ENCODE assay signal across 8 mouse cellular contexts in genomic region chr8:105900941-105901616, GRCm38 (mm10). TPM values are rescaled to one million over a fixed set of nuclear protein-coding genes. Genes with fewer than 3 reads are reported as not detected.
DNase-seq lines count a peak whose midpoint lies in the region; ATAC-seq and TF ChIP-seq lines count a peak whose summit lies in the region.

No protein-coding gene starts in this region.

- H3K27ac ChIP-seq in gastrocnemius, adult 2 months: peak overlapping the region; percentile 98
- peak overlapping the region; percentile 87 for H3K27ac ChIP-seq in intestine, embryonic 15.5 days

- H3K9me3 ChIP-seq in intestine, embryonic 15.5 days: no peaks in the 10 kb centered on the region

- peak overlapping the region; percentile 68 for H3K4me2 ChIP-seq in intestine, embryonic 15.5 days (replicated peaks)

- WGBS in intestine, embryonic 15.5 days: 29% methylated on average over 16 of the region's 16 CpGs

- H3K4me3 ChIP-seq in gastrocnemius, adult 2 months: peak overlapping the region; percentile 93
- peak overlapping the region; percentile 95 for H3K4me3 ChIP-seq in intestine, embryonic 15.5 days (replicated peaks)

- no peaks in the 10 kb centered on the region for H3K36me3 ChIP-seq in intestine, embryonic 15.5 days

- H3K9ac ChIP-seq in intestine, embryonic 15.5 days: peak overlapping the region; percentile 99

- intact Hi-C loops in gastrocnemius, adult 2 months (cut with DNase I): loop anchor here (1.0 to 5.0 kb wide), 2 partner anchors 49 to 110 kb away; partner anchors contain the start of genes Cenpt and Ddx28
- intact Hi-C loops in gastrocnemius, postnatal 36 days (cut with DNase I): no loop called here

- no peak for TF ChIP-seq CTCF in gastrocnemius, adult 2 months (IDR thresholded peaks at IDR 0.05)

- 0 out of 2 replicates have a peak, but pooled peaks cover 7% of the 10 kb centered on the region for H3K4me1 ChIP-seq in intestine, embryonic 15.5 days (replicated peaks)

- ATAC-seq in intestine, embryonic 15.5 days: peak; percentile 16

- no peak for DNase-seq in gastrocnemius, adult 2 months
- no peak for DNase-seq in gastrocnemius, postnatal 36 days
- DNase-seq in thymus, postnatal 14 days: peak; percentile 20
- no peak for DNase-seq in thymus, postnatal 4 days
- DNase-seq in naive thymus-derived CD4-positive, alpha-beta T cell, adult 2 months (ENCODE audit: low read depth): peak; percentile 78
- DNase-seq in gastrocnemius, postnatal 4 days (ENCODE audit: low spot score in 2 of 2): no peak
- no peak for DNase-seq in layer of hippocampus, postnatal 14 days (ENCODE audit: low spot score in 2 of 2)

- no peaks in the 10 kb centered on the region for H3K27me3 ChIP-seq in intestine, embryonic 15.5 days (replicated peaks)

RNA-seq across cellular contexts. Expression of gene Pskh1, which starts 0.8 kb away (rescaled TPM):
- 10 to 100 TPM; 11.3 to 12.8 TPM for total RNA-seq in gastrocnemius, adult 2 months (2021)
- total RNA-seq in gastrocnemius, postnatal 36 days (2021): 10 to 100 TPM in 1 of 2 experiments, 1 to 10 TPM in 1; 9.5 to 11.5 TPM
- polyA plus RNA-seq in intestine, embryonic 15.5 days (2015; fragmentation: Nextera tagmentation; extraction: Ambion mirVana): 26.0 and 28.9 TPM in 2 replicates
- total RNA-seq in gastrocnemius, postnatal 4 days (2021): 10 to 100 TPM; 24.7 to 25.0 TPM
- total RNA-seq in layer of hippocampus, postnatal 14 days (2021): 1 to 10 TPM; 7.2 to 9.0 TPM

RNA-seq across cellular contexts. Expression of gene Nrn1l, which starts 7.7 kb away (rescaled TPM):
- under 1 TPM in 1 of 2 experiments, not detected in 1; 0.95 TPM for total RNA-seq in gastrocnemius, adult 2 months (2021)
- under 1 TPM in 1 of 2 experiments, not detected in 1; 0.59 TPM for total RNA-seq in gastrocnemius, postnatal 36 days (2021)
- 0.34 and 0.96 TPM in 2 replicates for polyA plus RNA-seq in intestine, embryonic 15.5 days (2015; fragmentation: Nextera tagmentation; extraction: Ambion mirVana)
- total RNA-seq in gastrocnemius, postnatal 4 days (2021): 1 to 10 TPM in 1 of 2 experiments, under 1 TPM in 1; 0.49 to 1.4 TPM
- 1 to 10 TPM; 1.1 to 2.1 TPM for total RNA-seq in layer of hippocampus, postnatal 14 days (2021)

RNA-seq across cellular contexts. Expression of gene Edc4, which starts 20.4 kb away (rescaled TPM):
- 10 to 100 TPM; 19.7 TPM for total RNA-seq in gastrocnemius, adult 2 months (2021)
- 10 to 100 TPM; 17.6 to 20.1 TPM for total RNA-seq in gastrocnemius, postnatal 36 days (2021)
- 35.9 and 38.4 TPM in 2 replicates for polyA plus RNA-seq in intestine, embryonic 15.5 days (2015; fragmentation: Nextera tagmentation; extraction: Ambion mirVana)
- 10 to 100 TPM; 38.8 to 44.5 TPM for total RNA-seq in gastrocnemius, postnatal 4 days (2021)
- total RNA-seq in layer of hippocampus, postnatal 14 days (2021): 10 to 100 TPM; 57.2 to 66.0 TPM

RNA-seq across cellular contexts. Expression of gene Ctrl, which starts 32.6 kb away (rescaled TPM):
- total RNA-seq in gastrocnemius, adult 2 months (2021): not detected
- not detected for total RNA-seq in gastrocnemius, postnatal 36 days (2021)
- polyA plus RNA-seq in intestine, embryonic 15.5 days (2015; fragmentation: Nextera tagmentation; extraction: Ambion mirVana): 0.82 and 3.2 TPM in 2 replicates
- under 1 TPM in 1 of 2 experiments, not detected in 1; 0.44 TPM for total RNA-seq in gastrocnemius, postnatal 4 days (2021)
- total RNA-seq in layer of hippocampus, postnatal 14 days (2021): 1 to 10 TPM; 1.2 to 1.3 TPM

RNA-seq across cellular contexts. Expression of gene Psmb10, which starts 37.2 kb away (rescaled TPM):
- 10 to 100 TPM; 17.9 to 26.1 TPM for total RNA-seq in gastrocnemius, adult 2 months (2021)
- 10 to 100 TPM; 15.7 to 24.2 TPM for total RNA-seq in gastrocnemius, postnatal 36 days (2021)
- polyA plus RNA-seq in intestine, embryonic 15.5 days (2015; fragmentation: Nextera tagmentation; extraction: Ambion mirVana): 76.6 and 99.7 TPM in 2 replicates
- total RNA-seq in gastrocnemius, postnatal 4 days (2021): 10 to 100 TPM; 26.8 to 29.8 TPM
- total RNA-seq in layer of hippocampus, postnatal 14 days (2021): 10 to 100 TPM; 62.8 to 71.5 TPM

Comparison
In these comparisons a context has a peak if more than half of its experiments do, and no peak if none do; other contexts are left out.
1. DNase-seq: peak in thymus, postnatal 14 days (single experiment) and naive thymus-derived CD4-positive, alpha-beta T cell, adult 2 months (single experiment); none in gastrocnemius, adult 2 months (single experiment), gastrocnemius, postnatal 36 days (0 of 2), thymus, postnatal 4 days (single experiment), gastrocnemius, postnatal 4 days (0 of 2) and layer of hippocampus, postnatal 14 days (0 of 2).